Mouse (Mus musculus): ENCODE results near the gene Mfsd6.
"Not testable (repeated sequence)": the region's sequence is repeated elsewhere in the genome, so short reads cannot be mapped to it uniquely, and the experiment has no call there.

Gene Mfsd6

DNA sequence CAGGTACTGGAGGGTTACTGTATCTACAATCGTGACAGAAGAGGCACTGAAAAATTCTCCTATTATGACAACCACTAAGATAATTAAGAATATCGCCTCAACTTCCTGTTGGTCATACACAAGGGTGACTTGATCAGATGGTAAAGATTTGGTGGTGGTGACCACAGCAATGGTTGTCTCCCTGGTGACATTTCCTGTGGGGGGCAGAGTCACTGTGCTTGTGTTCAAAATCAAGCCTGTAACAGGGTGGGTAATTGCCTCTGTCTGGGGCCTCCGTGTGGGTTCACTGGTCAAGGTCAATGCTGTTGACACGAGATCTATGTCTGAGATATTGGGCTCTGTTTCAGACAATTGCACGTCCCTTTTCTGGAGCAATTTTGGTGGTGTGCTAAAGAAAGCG, 18.5 kb downstream of the Mfsd6 start:
- no peak for DNase-seq (ENCODE audit: low spot score in 2 of 2)

DNA sequence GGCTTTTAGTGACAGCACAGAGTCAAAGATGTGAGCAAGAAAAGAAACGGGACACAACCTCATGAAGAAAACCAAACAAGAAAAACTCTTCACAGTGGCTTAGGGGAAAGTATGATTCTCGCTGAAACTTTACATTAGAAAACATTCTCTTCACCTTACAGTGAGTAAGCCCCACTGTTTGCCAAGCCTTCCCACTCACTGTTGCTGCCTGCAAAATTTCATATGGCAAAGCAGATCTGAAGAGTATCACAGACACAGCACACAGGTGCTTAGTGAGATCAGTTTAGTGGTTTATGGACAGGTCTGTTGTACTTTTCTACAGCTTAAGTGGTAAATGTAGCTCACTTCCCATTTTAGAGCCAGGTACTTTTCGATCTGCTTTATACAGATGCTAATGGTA, 20.2 kb downstream of the Mfsd6 start:
- DNase-seq (ENCODE audit: low spot score in 2 of 2), result no peak

DNA sequence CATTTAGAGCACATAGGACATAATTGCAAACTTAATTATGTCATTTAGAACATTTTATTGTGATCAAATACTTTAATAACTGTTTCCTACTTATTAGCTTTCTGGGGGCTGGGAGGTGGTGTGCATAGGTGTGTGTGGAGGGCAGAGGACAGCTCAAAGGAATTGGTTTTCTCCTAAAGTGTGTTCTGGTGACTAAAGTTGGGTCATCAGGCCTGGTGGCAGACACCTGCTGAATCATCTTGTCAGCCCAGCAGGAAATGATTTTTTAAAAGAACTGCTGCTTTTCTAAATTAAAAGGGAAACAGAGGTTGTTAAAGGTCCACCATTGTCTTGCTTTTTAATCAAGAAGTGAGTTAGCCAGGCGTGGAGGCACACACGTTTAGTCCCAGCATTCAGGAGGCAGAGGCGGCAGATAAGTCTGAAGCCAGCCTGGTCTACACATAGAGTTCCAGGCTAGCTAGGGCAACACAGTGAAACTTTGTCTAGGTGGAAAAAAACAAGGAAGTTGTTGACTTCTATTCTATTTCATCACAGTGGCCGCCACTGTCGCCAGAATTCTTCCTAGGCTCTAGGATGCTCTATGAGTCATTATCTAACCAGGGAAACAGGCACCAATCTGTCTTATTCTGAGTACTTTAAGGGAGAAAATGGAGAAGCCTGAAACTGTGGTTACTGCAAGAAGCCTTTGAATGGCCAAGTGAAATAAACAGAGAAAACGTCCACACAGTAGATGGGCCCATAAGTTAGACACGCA, 24.3 kb downstream of the Mfsd6 start:
- no peak for DNase-seq (ENCODE audit: low spot score in 2 of 2)

DNA sequence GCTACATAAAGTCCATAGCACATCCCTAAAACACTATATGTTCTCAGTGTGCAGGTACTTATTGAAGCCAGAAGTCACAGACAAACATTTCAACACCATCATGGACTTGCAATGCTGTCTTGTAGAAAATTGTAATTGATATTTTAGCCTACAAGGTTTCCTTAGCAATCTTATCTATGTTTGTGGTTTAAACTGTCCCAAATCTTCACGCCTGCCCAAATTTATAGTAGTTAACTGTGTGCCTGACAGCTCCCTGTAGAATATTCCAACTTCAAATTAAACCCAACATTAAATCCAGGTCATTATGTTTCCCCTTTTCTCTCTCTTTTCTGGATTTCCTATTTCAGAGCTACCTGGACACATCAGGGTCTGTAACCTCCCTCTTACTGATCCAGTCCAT, 25.3 kb downstream of the Mfsd6 start:
- DNase-seq (ENCODE audit: low spot score in 2 of 2), result no peak

DNA sequence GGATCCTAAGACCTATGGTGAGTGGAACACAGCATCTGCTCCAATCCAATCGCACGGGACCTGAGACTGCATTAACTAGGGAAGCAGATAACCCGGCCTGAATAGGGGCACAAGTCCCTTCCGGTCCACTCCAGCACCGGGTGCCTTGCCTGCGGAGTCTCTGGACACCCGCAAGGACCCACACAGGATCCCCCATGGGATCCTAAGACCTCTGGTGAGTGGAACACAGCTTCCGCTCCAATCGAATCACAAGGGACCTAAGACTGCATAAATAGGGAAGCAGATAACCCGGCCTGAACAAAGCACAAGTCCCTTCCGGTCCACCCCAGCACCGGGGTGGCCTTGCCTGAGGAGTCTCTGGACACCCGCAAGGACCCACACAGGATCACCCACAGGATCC, 32.8 kb downstream of the Mfsd6 start:
- not testable (repeated sequence) for DNase-seq (ENCODE audit: low spot score in 2 of 2)

DNA sequence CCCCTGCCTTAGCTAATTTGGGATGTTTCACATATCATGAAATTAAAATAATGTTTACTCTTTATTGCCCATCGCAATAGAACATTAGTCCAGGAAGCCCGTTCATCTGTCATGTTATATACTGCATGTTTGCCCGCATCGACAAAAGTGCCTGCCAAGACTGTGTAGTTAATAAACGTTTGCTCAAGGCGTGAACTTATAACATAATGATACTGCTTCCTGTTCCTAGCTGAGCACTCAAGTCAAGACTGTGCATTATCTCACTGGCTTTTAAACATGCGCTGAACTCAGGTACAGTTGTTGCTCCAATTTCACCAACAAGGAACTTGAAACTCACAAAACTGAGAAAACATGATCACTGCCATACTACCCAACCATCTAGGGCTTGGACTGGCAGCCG, 39.6 kb downstream of the Mfsd6 start:
- no peak for DNase-seq (ENCODE audit: low spot score in 2 of 2)

DNA sequence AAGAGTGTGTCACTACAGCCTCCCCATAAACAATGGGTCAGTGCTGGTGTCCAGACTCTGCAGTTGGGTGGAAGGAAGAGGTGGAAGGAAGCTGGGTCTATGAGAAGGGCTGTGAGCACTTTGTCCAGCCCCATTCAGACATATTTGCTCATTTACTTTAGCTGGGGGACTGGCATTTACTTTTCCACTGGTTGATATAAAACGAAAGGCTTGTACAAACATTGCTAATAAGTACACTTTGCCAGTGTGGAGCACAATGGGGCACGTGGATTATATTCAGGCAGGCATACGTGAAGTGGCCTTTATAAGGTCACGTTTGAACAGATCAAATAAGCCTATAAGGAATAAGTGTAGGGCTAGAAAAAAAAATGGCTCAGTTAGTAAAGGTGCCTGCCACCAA, 43.7 kb downstream of the Mfsd6 start:
- no peak for DNase-seq (ENCODE audit: low spot score in 2 of 2)

DNA sequence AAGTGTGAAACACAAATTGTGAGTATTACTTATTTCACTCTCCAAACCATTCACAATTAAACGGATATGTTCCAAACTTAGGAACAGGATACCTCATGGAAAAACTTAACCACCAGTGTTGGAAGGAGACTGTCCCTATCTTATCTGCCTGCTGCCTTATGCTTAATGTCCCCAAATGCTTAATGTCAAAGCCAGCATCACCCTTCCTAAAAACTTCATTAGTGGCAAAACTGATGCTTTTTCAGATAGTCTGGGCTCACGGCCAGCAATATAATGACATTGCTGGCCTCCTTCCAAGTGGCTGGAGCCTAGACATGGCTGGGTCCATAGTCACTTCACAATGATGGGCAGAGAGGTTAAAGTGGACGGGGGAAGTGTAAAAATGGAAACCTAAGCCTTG, 50.6 kb downstream of the Mfsd6 start:
- DNase-seq (ENCODE audit: low spot score in 2 of 2), result no peak

DNA sequence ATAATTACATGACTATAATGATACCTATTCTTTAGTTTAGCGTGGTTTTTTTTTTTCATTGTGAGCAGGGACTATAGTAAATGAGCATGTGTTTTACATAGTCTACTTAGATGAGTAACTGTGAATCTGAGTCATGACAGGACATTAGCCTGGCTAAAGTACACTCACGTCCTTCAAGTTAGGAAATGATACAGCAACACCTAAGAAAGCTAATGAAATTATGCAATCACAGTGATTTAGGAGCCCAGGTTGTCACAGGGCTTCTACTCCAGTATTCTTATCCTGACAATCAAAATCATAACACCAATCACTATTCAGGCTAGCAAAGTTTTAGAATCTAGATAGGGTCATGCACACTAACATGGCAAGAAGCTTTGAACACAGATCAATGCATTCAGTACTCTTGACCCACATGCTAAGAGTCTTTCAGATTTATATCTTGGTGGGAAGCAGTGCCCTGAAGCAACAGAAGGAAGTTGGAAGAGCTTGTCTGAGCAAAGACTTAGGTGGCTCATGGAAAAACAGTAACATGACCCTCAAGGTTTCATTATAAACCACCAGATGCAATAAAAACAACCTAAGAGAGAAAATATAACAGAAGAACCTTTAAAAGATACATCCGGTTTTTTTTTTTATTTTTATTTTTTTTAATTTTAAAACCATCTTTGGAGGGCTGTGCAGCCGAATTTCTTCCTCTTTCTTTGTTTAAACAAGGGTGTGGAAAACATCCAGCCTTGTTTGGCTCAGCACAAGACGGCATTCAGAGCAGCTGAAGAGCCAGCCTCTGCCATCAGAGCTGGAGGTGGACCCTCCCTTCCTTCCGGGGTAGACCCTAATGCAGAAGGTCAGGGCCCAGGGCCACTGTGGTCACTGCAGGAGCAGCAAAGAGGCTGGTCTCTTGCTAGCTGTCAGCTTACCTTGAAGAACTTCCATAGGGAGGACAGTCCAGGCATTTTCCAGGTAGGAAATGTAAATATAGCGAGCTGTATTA, 51.4 kb downstream of the Mfsd6 start:
- no peak for DNase-seq (ENCODE audit: low spot score in 2 of 2)

DNA sequence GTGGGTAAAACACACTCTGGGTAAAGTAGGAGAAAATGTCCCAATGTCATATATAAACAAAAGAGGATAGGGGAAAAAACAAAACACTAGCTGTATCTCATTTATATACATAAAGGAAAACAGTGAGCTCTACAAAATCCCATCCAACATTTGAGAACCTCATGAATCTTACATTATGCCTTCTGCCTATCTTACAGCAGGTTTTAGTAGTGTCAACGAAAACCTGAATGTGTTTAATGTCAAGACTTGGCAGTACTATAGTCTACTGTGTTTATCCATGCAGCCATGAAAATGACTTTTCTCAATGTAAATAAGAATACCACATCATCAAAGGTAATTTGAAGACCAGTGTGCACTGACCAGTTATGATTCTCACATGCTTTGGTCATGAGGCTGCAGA, 57.3 kb downstream of the Mfsd6 start:
- no peak for DNase-seq (ENCODE audit: low spot score in 2 of 2)

DNA sequence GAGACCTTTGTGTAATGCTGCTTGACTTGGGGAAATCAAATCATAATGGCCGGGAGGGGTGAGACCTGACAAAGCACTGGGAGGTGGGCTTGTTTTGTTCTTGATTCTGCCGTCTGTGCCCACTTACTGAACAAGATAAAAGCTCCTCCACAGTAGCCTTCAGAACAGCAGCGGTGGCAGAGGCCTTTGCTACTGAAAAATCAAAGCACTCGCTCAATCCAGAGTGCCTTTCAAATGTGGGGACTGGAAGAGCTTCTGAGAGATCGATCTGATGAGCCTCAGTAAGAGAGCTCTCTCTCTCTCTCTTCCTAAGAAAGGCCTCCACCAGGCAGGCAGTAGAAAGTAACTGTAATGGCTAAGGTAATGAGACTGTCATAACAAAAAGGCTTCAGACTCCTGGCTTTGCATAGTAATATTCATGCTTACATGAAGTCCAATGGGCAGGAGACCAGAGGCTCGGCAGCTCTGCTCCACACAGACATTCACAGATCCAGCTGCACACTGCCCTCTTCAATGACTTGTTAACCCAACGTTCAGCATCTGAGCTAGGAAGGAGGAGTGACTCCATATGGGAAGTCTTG, 58.4 kb downstream of the Mfsd6 start:
- DNase-seq (ENCODE audit: low spot score in 2 of 2), result no peak

DNA sequence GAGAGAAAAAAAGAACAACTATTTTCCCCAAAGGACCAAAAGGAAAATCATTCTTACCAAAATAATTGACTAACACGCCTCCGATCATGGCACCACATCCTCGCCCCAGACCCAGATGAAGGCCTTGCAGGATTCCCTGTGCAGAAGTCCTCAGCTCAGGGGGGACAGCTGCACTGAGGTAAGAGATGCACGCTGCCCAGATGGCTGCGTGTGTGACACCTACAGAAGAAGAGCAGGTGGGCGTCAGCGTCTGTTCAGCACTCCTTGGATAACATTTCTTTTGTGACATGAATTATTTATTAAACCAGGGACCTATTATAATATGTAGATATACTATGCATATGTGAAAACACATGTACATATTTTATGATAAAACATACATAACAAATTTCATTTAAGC, 64.0 kb downstream of the Mfsd6 start:
- DNase-seq (ENCODE audit: low spot score in 2 of 2), result no peak

DNA sequence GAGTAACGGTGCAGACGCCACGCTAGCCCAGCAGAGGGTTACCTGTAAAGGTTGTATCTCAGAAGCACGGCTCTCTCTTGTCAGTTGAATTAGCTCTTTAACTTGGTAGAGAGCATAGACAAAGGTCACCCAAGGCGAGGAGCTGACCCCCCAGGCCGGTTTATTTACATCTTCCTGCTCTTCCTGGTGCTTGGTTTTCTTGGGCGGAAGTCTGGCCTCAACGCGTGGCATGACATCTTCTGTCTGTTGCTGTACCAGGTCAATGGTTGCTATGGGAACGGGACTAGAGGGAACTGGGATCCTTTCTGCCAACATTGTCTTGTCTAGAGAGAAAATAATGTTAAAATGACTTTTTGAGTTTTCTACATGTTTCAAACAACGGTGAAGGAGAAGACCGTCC, 66.5 kb downstream of the Mfsd6 start:
- no peak for DNase-seq (ENCODE audit: low spot score in 2 of 2)

DNA sequence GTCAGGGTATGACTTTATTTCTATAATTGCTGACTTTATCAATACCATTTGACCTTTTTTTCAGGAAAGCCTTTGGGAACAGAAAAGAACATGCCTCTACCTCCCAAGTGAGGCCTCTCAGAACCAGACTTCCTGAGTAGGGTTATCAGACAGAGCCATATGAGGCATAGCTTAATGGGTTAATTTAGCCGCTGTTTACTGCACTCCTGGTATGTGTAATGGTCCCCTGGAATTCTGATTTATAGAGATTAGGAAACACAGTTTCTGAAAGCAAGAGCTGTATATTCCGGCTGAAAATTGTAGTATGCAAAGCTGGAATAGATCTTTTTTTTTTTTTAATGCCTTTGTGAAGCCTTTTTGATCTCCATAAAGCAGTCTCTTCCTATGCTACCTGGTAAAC, 67.0 kb downstream of the Mfsd6 start:
- DNase-seq (ENCODE audit: low spot score in 2 of 2), result no peak

DNA sequence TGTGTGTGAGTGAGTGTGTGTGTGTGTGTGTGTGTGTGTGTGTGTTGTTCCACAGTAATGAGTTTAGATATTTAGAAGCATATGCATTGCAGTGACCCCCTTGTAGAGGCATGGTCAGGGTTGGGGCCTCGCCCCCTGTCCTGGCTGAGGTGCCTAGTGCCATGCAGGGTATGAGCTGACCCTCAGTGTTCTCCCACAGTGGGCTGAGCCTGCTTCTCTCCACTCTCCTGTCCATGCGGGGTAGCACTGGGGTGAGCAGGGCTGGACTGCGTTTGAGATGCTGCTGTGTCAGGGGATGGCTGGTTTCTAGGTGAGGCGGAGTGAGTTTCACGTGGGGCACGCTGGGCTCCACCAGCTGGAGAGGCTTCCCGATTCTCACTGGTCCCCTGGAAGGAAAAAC, 69.1 kb downstream of the Mfsd6 start:
- no peak for DNase-seq (ENCODE audit: low spot score in 2 of 2)

DNA sequence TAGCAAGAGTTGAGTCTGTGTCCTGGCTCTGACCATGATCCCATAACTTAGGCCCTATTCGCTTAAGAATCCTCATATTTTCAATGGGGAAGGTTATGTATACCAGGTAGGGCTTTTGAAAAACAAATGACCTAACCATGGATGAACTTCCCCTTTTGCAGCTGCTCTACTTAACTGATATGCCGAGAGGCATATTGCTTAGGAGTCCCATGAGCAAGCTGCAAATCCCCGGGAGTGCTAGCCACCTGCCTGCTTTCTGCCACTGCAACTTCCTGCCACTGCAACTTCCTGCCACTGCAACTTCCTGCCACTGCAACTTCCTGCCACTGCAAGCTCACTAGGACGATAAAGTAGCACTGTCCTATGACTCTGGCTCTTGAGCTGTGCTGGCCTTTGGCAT, 72.1 kb downstream of the Mfsd6 start:
- DNase-seq (ENCODE audit: low spot score in 2 of 2), result peak in 1 of 2 experiments; percentile 30

DNA sequence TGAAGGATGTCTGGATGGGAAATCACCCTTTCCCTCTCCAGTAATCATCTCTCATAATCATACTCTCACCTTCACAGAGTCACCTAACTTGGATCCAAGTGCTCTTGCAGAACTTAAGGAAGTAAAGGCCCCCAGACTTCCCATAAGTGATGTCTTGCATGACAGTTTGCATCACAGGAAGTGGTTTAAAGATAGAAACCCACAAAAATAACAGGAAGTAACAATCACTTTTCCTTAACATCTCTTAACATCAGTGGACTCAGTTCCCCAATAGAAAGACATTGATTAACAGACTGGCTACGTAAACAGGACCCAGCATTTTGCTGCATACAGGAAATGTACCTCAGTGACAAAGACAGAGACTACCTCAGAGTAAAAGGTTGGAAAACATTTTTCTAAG, 73.9 kb downstream of the Mfsd6 start:
- DNase-seq (ENCODE audit: low spot score in 2 of 2), result no peak

DNA sequence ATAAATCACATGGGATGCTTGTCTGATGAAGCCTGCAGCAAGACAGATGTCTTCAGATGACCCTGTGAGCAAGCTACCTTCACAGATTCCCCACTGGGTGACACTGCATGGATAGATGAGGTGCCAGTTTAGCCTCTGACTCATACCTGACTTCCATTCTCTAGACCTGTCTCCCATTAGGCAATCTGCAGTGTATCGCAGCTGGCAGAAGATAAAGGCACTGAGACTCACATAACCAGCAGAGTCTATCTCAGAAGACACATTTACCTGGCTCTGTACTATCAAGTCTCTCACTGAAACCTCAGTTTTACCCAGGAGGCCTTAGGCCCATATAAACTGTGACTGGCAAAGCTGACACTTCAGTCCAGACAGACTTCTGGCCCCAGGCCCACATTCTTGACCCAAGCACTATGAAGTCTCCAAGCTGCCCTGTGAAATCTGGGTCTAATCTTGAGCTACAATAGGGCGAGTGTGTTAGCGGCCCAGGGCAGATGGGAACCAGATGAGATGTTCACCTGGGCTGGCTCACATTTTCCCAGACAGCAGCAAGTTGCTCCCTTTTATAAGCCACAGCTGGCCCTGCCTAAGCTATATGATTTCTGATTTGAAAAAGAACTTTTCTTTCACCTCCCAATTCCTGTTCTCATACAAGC, 74.5 kb downstream of the Mfsd6 start:
- no peak for DNase-seq (ENCODE audit: low spot score in 2 of 2)

DNA sequence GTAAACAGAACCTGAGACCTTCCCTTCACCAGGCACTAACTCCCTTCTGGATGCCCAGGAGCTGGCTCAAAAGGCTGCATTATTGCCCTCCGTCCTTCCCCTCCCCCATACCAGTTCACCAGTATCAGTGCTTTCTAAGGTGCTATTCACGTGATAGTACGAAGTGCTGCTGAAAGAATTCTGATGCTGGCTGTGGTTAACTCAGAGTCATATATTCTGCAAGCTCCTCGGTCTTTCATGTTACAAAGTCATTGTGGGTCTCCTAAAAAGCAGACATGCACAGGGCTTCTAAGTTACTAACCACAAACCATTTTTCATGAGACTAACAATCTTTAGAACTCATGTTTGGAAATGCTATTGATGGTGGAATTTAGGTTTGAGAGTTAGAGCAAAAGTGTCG, 77.2 kb downstream of the Mfsd6 start:
- DNase-seq (ENCODE audit: low spot score in 2 of 2), result no peak

DNA sequence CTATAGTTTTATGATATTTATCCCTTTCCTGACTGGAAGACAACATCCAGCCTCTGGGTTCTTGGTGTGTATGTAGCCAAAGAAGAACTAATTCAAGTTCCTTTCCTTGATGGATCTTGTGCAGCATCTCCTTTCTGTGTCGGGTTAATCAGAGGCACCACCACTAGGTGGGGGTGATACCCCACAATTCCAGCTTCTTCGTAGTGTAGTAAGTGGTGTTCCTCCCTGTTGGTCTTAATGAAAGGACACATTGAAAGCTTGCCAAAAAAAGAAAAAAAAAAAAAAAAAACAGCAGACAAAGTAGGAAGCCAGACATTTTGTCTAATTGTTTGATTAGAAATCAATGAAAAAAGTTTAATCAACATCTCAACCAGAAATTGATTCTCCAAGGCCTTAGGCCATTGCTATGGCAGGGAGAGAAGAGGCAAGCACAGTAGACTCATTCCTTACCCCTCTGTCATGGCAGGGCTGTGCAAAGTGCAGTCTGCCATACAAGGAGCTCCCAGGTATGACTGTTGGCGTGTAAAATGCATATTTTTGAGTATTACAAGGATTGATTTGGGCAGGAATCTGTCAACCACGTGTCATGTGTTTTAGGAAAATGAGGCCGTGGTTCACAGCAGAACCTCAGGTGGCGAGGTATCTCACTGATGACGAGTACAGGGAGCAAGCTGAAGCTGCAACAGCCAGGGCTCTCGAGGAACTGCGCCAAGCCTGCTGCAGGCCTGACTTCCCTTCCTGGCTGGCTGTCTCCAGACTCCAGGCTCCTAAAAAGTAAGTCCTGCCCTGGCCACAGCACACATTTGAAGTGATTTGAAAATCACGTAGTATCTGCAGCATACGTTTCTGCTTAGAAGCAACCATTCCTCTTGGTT, 78.9 kb downstream of the Mfsd6 start:
- DNase-seq (ENCODE audit: low spot score in 2 of 2), result peak; percentile 61 to 74

DNA sequence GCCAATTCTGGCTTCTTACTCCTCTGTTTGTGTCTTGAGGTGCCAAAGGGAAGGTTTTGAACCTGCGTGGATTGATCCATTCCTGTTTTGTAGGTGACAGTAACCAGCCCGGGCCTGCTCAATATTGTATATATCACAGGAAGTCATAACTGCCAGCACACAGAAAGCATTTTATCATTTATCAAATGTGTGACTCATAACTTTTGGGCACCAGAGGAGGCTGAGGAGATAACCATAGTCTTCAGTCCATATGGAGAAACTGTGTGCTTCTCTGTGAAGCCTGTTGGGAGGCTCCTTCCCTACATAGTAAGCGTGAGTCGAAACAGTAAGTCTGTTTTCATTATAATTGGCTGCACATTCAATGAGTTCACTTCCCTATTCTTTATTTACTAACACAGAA, 86.5 kb downstream of the Mfsd6 start:
- no peak for DNase-seq (ENCODE audit: low spot score in 2 of 2)

All from spleen, postnatal 4 days (tissue).